ENCODE assay signal across 9 mouse cellular contexts in the genomic region with DNA sequence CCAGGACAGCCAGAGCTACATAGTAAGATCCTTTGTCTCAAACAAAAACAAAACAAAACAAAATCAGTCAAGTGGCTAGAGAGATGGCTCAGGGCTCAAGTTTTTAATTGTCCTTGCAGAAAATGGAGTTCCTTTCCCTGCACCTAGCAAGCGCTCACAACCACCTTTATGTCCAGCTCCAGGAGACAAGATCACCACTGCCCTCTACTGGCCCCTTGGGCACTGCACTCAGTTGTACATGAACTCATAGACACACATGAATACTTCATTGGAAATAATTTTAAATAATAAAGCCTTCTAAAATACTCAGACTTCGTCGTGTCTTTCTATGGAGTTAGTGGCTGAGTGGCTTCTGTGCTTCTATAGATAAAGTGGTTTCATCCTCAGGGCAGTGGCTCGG. TPM values are rescaled to one million over a fixed set of nuclear protein-coding genes. Genes with fewer than 3 reads are reported as not detected.
A peak's percentile ranks its signal among the peaks of the same experiment; 100 is the strongest.
DNase-seq lines count a peak whose midpoint lies in the region; ATAC-seq and TF ChIP-seq lines count a peak whose summit lies in the region.
"Had no signal": no experiment of that assay in that cellular context is flagged by ENCODE, and none has a peak within 500 bp of the region (broad histone marks: within the 10 kb centered on the region; RNA-seq: fewer than 3 reads in every experiment).

No protein-coding gene starts in this region.

- no peak overlapping the region for H3K4me3 ChIP-seq in neural tube, embryonic 15.5 days (replicated peaks)
- H3K4me3 ChIP-seq in lung, adult 2 months (replicated peaks; ENCODE audit: extremely low read depth, low read depth, low read length): no peak overlapping the region
- H3K4me3 ChIP-seq: limb, embryonic 13.5 days had no signal

- no peaks in the 10 kb centered on the region for H3K9me3 ChIP-seq in neural tube, embryonic 15.5 days (replicated peaks)
- H3K9me3 ChIP-seq: limb, embryonic 13.5 days had no signal

- peak; percentile 37 to 38 for DNase-seq in cerebellum, adult 18-20 months
- DNase-seq in cerebellum, adult 11-12 months: no peak
- DNase-seq in neural tube, embryonic 10.5 days (ENCODE audit: extremely low spot score, low spot score): peak; percentile 58
- DNase-seq in embryo, embryonic 10 days (ENCODE audit: low spot score): peak; percentile 82
- peak; percentile 30 to 76 for DNase-seq in kidney, adult 8-10 months
- DNase-seq in lung, adult 2 months: peak; percentile 42
- DNase-seq in spleen, adult 12 weeks (ENCODE audit: low spot score): peak; percentile 23

- no peak for ATAC-seq in neural tube, embryonic 15.5 days (ENCODE audit: low FRiP score)

- peaks cover 18% of the 10 kb centered on the region; the same call in 1 of the 2 replicates for H3K27me3 ChIP-seq in neural tube, embryonic 15.5 days (replicated peaks)

- no peak overlapping the region for H3K9ac ChIP-seq in neural tube, embryonic 15.5 days (replicated peaks)
- H3K9ac ChIP-seq: limb, embryonic 13.5 days had no signal

- TF ChIP-seq CTCF in lung, adult 2 months (IDR thresholded peaks at IDR 0.05; ENCODE audit: insufficient read depth, low read length): peak; percentile 73

- H3K4me2 ChIP-seq in neural tube, embryonic 15.5 days: no peak overlapping the region
- H3K4me2 ChIP-seq: limb, embryonic 13.5 days had no signal

- H3K27ac ChIP-seq in neural tube, embryonic 15.5 days (replicated peaks): no peak overlapping the region
- H3K27ac ChIP-seq: limb, embryonic 13.5 days had no signal

- peaks cover 6% of the 10 kb centered on the region for H3K4me1 ChIP-seq in neural tube, embryonic 15.5 days
- H3K4me1 ChIP-seq in lung, adult 2 months (ENCODE audit: control insufficient read depth, insufficient read depth, low read length): no peaks in the 10 kb centered on the region

- no peaks in the 10 kb centered on the region for H3K36me3 ChIP-seq in neural tube, embryonic 15.5 days
- H3K36me3 ChIP-seq: limb, embryonic 13.5 days had no signal

- TF ChIP-seq POLR2A in lung, adult 2 months (IDR thresholded peaks at IDR 0.05; ENCODE audit: borderline replicate concordance, extremely low read depth, low read depth, low read length): no peak

- WGBS in neural tube, embryonic 15.5 days: 42% methylated on average over 4 of the region's 4 CpGs
- WGBS in lung, adult 2 months: 49% methylated on average over 4 of the region's 4 CpGs

RNA-seq across cellular contexts. Expression of gene Meig1, which starts 8.2 kb away (rescaled TPM):
- polyA plus RNA-seq in neural tube, embryonic 15.5 days (2015; fragmentation: Nextera tagmentation; extraction: Ambion mirVana): 3.8 and 4.7 TPM in 2 replicates
- 1.5 and 1.7 TPM in 2 replicates for polyA plus RNA-seq in lung, adult 2 months (2012; rRNA removed)
- polyA plus RNA-seq: limb, embryonic 13.5 days had no signal

RNA-seq across cellular contexts. Expression of gene Dclre1c, which starts 9.7 kb away (rescaled TPM):
- 6.7 and 7.7 TPM in 2 replicates for polyA plus RNA-seq in neural tube, embryonic 15.5 days (2015; fragmentation: Nextera tagmentation; extraction: Ambion mirVana)
- polyA plus RNA-seq in lung, adult 2 months (2012; rRNA removed): 2.4 and 3.5 TPM in 2 replicates

RNA-seq across cellular contexts. Expression of gene Olah, which starts 17.2 kb away (rescaled TPM):
- polyA plus RNA-seq in neural tube, embryonic 15.5 days (2015; fragmentation: Nextera tagmentation; extraction: Ambion mirVana): not detected in 2 replicates
- not detected in 2 replicates for polyA plus RNA-seq in lung, adult 2 months (2012; rRNA removed)
